Mouse (Mus musculus): ENCODE data around the gene Vmac.

DNA sequence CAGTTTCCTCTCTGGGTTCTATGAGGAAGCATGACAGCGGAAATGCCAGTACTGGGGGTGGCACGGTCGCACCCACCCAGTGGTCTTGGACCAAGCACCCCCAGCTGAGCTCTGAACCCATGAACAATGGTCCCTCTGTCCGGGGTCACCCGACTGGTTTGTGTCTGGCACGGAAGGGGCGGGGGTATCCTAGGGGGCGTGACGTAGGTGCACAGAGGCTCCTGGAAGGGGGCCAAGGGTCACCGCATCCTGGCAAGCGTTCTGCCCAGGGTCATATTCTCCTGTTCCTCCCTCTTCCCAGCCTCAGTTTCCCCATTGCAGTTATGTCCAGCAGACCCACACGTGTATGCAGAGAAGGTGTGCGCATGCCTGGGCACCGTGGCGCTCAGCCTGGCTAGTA is 35.6 kb upstream of the Vmac start:
- TF ChIP-seq POLR2A (IDR thresholded peaks at IDR 0.05; ENCODE audit: control insufficient read depth, extremely low read depth, insufficient read depth, low read length, poor library complexity), result no peak
- no peak for TF ChIP-seq CTCF (IDR thresholded peaks at IDR 0.05; ENCODE audit: borderline replicate concordance, control insufficient read depth, extremely low read depth, insufficient read depth, low read length, poor library complexity)

Measured in thymus, adult 2 months (tissue).